Mouse (Mus musculus) kidney, embryonic 14.5 days (tissue): ENCODE data around the gene Tcta. TPM values are rescaled to one million over a fixed set of nuclear protein-coding genes. Genes with fewer than 3 reads are reported as not detected.
A peak's percentile ranks its signal among the peaks of the same experiment; 100 is the strongest.
"Not testable (repeated sequence)": the region's sequence is repeated elsewhere in the genome, so short reads cannot be mapped to it uniquely, and the experiment has no call there.

Experiments used
- ATAC-seq: fragments of 200-750 bp; cut with Nextera tagmentation; 2 replicates; pipeline ENCODE4 v1.8.0; 2017; ENCODE audit warnings: moderate number of reproducible peaks, mild to moderate bottlenecking, moderate TSS enrichment, moderate library complexity; ENCODE audit not compliant: low FRiP score, low TSS enrichment
- H3K27ac ChIP-seq: fragments of 300-500 bp; sonication (generic); 2 replicates; pipeline ENCODE4 v1.5.1; 2014; ENCODE audit warnings: low read depth, mild to moderate bottlenecking, low read length, moderate library complexity, mixed read lengths
- H3K27me3 ChIP-seq: fragments of 300-500 bp; sonication (generic); 2 replicates; pipeline ENCODE4 v1.6.1; 2014; ENCODE audit warnings: mild to moderate bottlenecking, low read length; ENCODE audit not compliant: control insufficient read depth, insufficient read depth
- H3K36me3 ChIP-seq: fragments of 300-500 bp; sonication (generic); 2 replicates; pipeline ENCODE4 v1.6.1; 2014; ENCODE audit warnings: low read length, mixed read lengths; ENCODE audit not compliant: control insufficient read depth, insufficient read depth
- H3K4me1 ChIP-seq: fragments of 300-500 bp; sonication (generic); 2 replicates; pipeline ENCODE4 v1.6.1; 2014; ENCODE audit warnings: low read length, mixed read lengths; ENCODE audit not compliant: control insufficient read depth, insufficient read depth
- H3K4me2 ChIP-seq: fragments of 300-500 bp; sonication (generic); replicated peaks from 2 replicates; pipeline ENCODE4 v1.6.1; 2014; ENCODE audit warnings: low read depth, mild to moderate bottlenecking, low read length
- H3K4me3 ChIP-seq: fragments of 300-500 bp; sonication (generic); 2 replicates; pipeline ENCODE4 v1.5.1; 2014; ENCODE audit warnings: mild to moderate bottlenecking, low read length
- H3K9ac ChIP-seq: fragments of 300-500 bp; sonication (generic); 2 replicates; pipeline ENCODE4 v1.6.1; 2014; ENCODE audit warnings: low read depth, mild to moderate bottlenecking, low read length, moderate library complexity
- H3K9me3 ChIP-seq: fragments of 300-500 bp; sonication (generic); 2 replicates; pipeline ENCODE4 v1.6.1; 2016; ENCODE audit warnings: low read length; ENCODE audit not compliant: control insufficient read depth
- WGBS: fragments of 180-500 bp; shearing (Covaris S2); extraction: QIAGEN DNeasy Blood & Tissue Kit; methylation state at CpG from one replicate; pipeline ENCODE4 v1.1.7; 2014; 5-methylcytosine and 5-hydroxymethylcytosine counted together
- polyA plus RNA-seq: library from polyadenylated mRNA; unstranded; fragments of >200 nt; fragmentation: Nextera tagmentation; extraction: Ambion mirVana; gene quantifications from 2 replicates; pipeline ENCODE4 v1.2.1, GENCODE M21; 2014

Tcta gene
- polyA plus RNA-seq, 1 experiment from 2014 or later = 27.8 TPM

DNA sequence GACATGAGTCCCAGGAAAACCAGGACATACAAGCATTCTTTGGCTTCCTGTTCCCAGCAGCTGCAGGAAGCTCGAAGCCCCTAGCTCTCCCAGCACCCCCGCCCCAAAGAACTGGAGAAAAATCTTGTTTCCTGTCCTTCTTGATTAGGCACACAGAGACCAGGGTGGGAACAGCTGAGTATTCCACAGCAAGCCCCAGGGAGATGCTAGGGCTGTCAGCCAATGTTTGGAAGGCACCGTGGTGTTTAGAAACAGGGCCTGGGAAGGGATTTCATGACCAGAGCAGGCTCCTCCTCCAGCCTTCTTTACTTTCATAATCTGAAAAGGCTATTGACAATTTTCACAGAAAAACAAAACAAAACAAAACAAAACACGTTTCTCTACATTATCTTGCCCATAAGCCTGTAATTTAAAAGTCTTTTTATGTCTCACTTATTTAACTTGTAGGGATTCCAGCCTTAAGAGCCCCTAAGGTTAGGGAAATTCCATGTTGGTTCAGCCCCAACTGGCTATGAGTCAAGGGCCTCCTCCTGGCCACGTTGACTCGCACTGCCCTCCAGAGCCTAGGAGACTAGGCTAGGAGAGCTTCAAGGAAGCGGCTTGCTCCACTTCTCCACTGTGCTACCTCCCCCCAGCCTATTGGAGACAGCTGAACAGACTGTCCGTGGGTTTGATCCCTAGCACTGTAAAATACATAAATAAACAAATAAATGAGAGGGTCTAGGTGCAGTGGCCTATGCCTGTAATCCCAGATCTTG is 25.7 kb downstream of the Tcta start:
- Histone ChIP-seq H3K36me3 (no peaks in the 10 kb centered on the region), H3K9me3 (no peaks in the 10 kb centered on the region), H3K27me3 (no peaks in the 10 kb centered on the region), H3K4me2 (no peak overlapping the region), H3K4me1 (no peaks in the 10 kb centered on the region), H3K9ac (no peak overlapping the region), H3K4me3 (no peak overlapping the region), H3K27ac (peak overlapping the region; percentile 30; the same call in 1 of the 2 replicates)
- peak; percentile 59; the same call in 1 of the 2 replicates for ATAC-seq
- 43% methylated on average over 8 of the region's 8 CpGs for WGBS

DNA sequence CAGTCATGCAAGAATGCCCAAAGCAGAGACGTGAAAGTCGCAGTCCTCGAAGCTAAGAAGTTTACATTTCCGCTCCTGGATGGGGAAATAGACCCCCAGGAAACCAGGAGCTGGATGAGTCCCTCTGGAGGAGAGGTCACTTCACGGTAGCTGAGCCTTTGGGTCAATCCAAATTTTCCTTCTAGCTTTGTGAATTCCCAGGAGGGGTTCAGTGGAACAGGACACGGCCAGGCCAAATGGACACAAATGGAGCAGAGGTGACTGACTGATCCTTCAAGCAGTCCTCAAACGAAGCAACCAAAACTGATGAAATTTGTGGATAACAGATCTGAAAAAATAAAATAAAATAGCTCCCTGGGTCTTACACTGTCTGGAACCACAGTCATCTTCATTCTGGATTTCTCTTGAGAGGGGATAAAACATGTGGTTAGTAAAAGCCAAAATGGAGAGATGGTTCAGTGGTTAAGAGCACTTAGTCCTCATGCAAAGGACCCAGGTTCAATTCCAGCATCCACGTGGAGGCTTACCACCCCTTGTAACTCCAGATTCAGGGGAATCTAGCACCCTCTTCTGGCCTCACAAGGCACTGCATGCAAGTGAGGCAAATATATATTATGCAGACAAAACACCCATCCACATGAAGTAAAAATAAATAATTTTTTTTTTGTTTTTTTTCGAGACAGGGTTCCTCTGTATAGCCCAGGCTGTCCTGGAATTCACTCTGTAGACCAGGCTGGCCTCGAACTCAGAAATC is 27.1 kb downstream of the Tcta start:
- H3K36me3 ChIP-seq = no peaks in the 10 kb centered on the region
- H3K4me1 ChIP-seq = no peaks in the 10 kb centered on the region
- no peaks in the 10 kb centered on the region for H3K27me3 ChIP-seq
- no peak overlapping the region for H3K4me2 ChIP-seq
- no peak overlapping the region for H3K9ac ChIP-seq
- no peak overlapping the region for H3K27ac ChIP-seq
- H3K9me3 ChIP-seq = no peaks in the 10 kb centered on the region
- 58% methylated on average over 10 of the region's 10 CpGs for WGBS
- ATAC-seq = no peak
- no peak overlapping the region for H3K4me3 ChIP-seq

DNA sequence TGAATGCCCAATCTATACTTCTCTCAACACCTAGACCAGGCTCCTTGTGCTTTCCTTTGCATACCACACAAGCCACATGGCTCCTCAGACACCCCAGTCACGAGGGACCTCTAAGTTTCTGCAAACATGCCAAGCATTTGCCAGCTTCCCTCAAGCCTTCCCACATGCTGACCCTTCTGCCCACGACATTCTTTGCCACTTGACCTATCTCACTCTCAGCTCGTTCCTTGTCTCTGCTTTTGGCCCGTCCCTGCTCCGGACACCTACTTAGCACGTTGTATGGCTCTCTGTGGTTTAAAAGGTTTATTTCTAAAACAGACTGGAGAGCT is 30.7 kb downstream of the Tcta start:
- Histone ChIP-seq H3K9ac (no peak overlapping the region), H3K4me1 (no peaks in the 10 kb centered on the region), H3K9me3 (no peaks in the 10 kb centered on the region), H3K27me3 (no peaks in the 10 kb centered on the region), H3K4me2 (no peak overlapping the region), H3K4me3 (no peak overlapping the region), H3K27ac (no peak overlapping the region), H3K36me3 (no peaks in the 10 kb centered on the region)
- 57% methylated on average over 6 of the region's 6 CpGs for WGBS
- ATAC-seq = no peak

DNA sequence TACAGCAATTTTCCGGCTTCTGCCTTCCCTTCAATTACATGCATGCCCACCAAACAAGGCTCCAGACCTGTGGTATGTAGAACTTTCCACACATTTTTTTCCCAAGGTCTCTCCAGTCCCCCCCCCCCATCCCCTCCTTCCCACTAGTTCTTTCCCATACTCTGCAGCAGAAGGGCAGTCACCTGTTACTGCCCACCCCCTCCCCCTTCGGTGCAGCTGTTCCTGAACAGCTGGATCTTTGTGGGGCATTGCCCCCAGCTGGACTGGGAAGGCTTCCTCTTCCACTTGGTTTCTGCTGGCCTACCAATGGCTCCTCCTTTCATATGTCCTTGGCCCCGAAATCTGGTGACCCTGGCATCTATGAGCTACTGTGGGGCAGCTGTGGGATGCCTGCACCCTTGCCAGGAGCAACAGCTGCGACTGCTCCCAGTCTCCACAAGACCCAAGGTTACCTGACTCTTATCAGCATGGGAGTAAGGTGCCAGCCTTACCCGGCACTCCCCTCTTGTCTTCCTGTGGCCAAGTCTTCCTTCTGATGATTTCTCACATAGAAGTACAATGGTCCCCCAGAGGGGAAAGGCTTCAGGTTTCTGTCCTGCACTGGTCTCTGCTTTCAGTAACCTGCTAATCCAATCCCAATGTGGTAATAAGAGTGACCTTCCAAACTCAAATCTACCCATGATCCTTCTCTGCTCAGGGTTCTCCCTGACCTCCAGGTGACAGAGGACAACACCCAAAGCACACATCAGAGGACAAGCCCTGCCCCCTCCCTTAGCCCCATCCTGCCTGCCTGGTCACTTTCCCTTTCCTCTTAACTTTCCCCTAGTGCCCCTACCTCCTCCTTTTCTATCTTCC is 31.3 kb downstream of the Tcta start:
- Histone ChIP-seq H3K27ac (no peak overlapping the region), H3K9ac (no peak overlapping the region), H3K36me3 (no peaks in the 10 kb centered on the region), H3K9me3 (no peaks in the 10 kb centered on the region), H3K4me1 (no peaks in the 10 kb centered on the region), H3K4me3 (no peak overlapping the region), H3K27me3 (no peaks in the 10 kb centered on the region), H3K4me2 (no peak overlapping the region)
- ATAC-seq = no peak
- WGBS = 68% methylated on average over 5 of the region's 5 CpGs

DNA sequence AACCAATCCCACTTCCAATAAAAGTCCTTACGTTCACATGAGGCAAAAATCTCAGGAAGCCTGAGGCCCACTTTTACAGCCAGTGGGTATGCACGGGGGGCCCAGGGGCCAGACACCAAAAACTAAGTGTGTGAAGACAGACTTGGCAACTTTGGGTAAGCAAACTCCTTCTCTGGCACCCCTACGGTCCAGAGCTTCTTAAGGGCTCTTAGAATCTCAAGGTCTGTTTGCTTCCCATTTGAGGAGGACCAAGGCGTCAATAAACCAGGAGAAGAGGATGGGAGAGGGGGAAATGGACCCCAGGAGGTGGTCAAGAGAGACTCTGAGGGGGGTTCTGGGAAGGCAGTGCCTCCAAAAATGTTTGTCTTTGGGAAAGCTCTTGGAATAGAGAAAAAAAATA is 32.5 kb downstream of the Tcta start:
- Histone ChIP-seq H3K27ac (no peak overlapping the region), H3K27me3 (no peaks in the 10 kb centered on the region), H3K36me3 (no peaks in the 10 kb centered on the region), H3K4me1 (no peaks in the 10 kb centered on the region), H3K4me2 (no peak overlapping the region), H3K4me3 (no peak overlapping the region), H3K9me3 (no peaks in the 10 kb centered on the region), H3K9ac (no peak overlapping the region)
- no peak for ATAC-seq
- WGBS = 78% methylated on average over 4 of the region's 4 CpGs

DNA sequence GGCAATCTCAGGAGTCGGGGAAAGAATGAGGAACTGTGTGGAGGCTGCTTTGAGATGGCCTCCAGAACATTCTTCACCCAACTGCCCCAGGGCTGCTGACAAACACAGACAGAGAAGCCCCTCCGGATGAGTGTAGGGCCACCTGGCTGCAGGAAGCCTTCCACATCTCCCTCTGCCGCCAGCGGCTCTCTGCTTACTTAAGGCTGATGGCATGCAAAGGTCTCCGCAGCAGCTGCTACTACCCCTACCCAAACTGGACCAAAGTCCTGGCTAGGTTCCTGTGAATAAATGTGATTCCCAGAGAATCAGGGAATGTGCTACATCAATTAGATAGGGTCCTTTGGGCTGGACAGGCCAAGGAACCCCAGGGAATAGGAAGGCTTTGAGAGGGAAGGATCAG is 33.3 kb downstream of the Tcta start:
- no peaks in the 10 kb centered on the region for H3K9me3 ChIP-seq
- H3K4me3 ChIP-seq = no peak overlapping the region
- H3K27me3 ChIP-seq = no peaks in the 10 kb centered on the region
- ATAC-seq = no peak
- H3K4me1 ChIP-seq = no peaks in the 10 kb centered on the region
- 78% methylated on average over 5 of the region's 5 CpGs for WGBS
- no peak overlapping the region for H3K4me2 ChIP-seq
- no peak overlapping the region for H3K9ac ChIP-seq
- H3K27ac ChIP-seq = no peak overlapping the region
- H3K36me3 ChIP-seq = no peaks in the 10 kb centered on the region

DNA sequence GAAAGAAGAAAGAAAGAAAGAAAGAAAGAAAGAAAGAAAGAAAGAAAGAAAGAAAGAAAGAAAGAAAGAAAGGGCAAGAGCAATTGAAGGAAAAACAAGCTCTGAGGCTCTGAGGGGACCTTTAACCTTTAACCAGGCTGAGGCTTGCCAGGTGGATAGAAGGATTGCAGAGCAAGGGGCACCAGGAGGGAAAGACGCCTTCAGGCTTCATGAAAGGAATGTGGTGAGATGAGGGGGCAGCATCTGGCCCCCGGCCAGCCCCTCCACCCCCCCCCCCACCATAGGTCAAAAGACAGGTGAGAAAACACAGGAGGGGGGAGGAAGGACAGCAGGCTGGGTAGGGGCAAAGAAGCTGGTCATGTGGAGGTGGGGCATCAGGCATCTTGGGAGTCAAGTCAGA is 34.0 kb downstream of the Tcta start:
- Histone ChIP-seq H3K27me3 (no peaks in the 10 kb centered on the region), H3K4me1 (no peaks in the 10 kb centered on the region), H3K9ac (no peak overlapping the region), H3K27ac (no peak overlapping the region), H3K9me3 (no peaks in the 10 kb centered on the region), H3K4me3 (no peak overlapping the region), H3K36me3 (no peaks in the 10 kb centered on the region), H3K4me2 (no peak overlapping the region)
- 15% methylated on average over 2 of the region's 2 CpGs for WGBS
- no peak for ATAC-seq

DNA sequence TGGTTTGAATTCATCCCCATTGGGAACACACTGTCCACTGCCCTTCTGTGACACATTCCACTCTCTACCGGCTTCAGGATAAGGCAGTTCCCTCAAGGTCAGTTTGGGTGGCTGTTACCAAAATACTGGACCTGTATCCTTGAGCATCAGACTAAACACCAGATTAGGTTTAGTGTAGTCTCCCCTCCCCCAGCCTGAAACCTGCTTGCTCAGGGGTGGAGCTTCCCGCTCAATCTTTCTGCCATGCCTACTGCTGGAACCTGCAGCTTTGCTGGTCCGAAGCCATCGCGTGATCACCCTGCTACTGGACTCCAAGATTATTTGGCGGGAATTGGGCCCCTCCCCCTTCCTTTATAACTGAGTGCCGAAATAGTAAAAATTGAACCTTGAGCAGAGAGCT is 37.3 kb downstream of the Tcta start:
- 77% methylated on average over 6 of the region's 7 CpGs for WGBS
- not testable (repeated sequence) for H3K9ac ChIP-seq, H3K4me1 ChIP-seq, H3K36me3 ChIP-seq, H3K9me3 ChIP-seq, H3K27ac ChIP-seq, ATAC-seq, H3K27me3 ChIP-seq, H3K4me2 ChIP-seq, H3K4me3 ChIP-seq

DNA sequence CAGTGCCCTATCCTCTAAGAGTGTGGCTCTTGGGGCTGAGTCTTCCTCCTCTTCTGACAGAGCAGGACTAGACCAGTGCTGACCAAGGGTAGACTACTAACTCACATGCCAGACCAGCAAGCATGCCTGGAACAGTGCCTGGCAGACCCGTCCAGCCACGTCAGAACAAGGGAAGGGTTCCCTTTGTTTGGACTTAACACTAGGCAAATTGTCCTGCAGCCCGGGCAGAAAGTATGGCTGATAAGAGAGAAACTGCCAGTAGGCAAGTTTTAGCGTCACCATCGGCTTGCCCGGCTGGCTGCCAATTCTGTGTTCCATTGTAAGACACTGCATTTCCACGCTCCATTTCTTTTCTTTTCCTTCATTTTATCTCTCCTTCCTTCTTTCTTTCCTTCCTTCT is 38.3 kb downstream of the Tcta start:
- Histone ChIP-seq H3K27me3 (no peaks in the 10 kb centered on the region), H3K9me3 (no peaks in the 10 kb centered on the region), H3K27ac (no peak overlapping the region), H3K9ac (no peak overlapping the region), H3K36me3 (no peaks in the 10 kb centered on the region), H3K4me2 (no peak overlapping the region), H3K4me3 (no peak overlapping the region), H3K4me1 (peaks cover 9% of the 10 kb centered on the region; the same call in 1 of the 2 replicates)
- no peak for ATAC-seq
- WGBS = 81% methylated on average over 7 of the region's 7 CpGs
